Mouse (Mus musculus) cerebellum, adult 2 months (tissue): ENCODE data around the gene Olfr631. TPM values are rescaled to one million over a fixed set of nuclear protein-coding genes. Genes with fewer than 3 reads are reported as not detected.

Source experiments
- DNase-seq, 2 experiments: peaks; one replicate each; pipeline ENCODE4 v3.0.0; 2021
- H3K27ac ChIP-seq: fragments of 200-500 bp; 2 replicates; pipeline ENCODE4 v1.5.1; 2012; ENCODE audit warnings: low read length, control low read depth, inconsistent platforms; ENCODE audit not compliant: insufficient read depth
- H3K27me3 ChIP-seq: fragments of 200-500 bp; 2 replicates; pipeline ENCODE4 v1.6.1; 2012; ENCODE audit warnings: inconsistent platforms, mild to moderate bottlenecking, low read length, moderate library complexity; ENCODE audit not compliant: control insufficient read depth, insufficient read depth
- H3K4me1 ChIP-seq: fragments of 200-500 bp; 2 replicates; pipeline ENCODE4 v1.6.1; 2011; ENCODE audit warnings: low read length; ENCODE audit not compliant: control insufficient read depth, insufficient read depth
- H3K4me3 ChIP-seq: fragments of 200-500 bp; replicated peaks from 2 replicates; pipeline ENCODE3; 2011; ENCODE audit warnings: mild to moderate bottlenecking, low read depth, low read length, control low read depth; ENCODE audit not compliant: insufficient read depth
- CTCF ChIP-seq: fragments of 200-500 bp; IDR thresholded peaks from 2 replicates; pipeline ENCODE4 v1.5.1; 2011; ENCODE audit warnings: low read depth, mild to moderate bottlenecking, control low read depth, low read length, moderate library complexity, borderline replicate concordance; ENCODE audit not compliant: insufficient read depth
- POLR2A ChIP-seq: fragments of 200-500 bp; IDR thresholded peaks from 2 replicates; pipeline ENCODE4 v1.6.1; 2011; ENCODE audit warnings: low read length, control low read depth, borderline replicate concordance; ENCODE audit not compliant: insufficient read depth
- WGBS: fragments of 180-500 bp; shearing (Covaris S2); methylation state at CpG from one replicate; pipeline ENCODE4 v1.1.7; 2018; 5-methylcytosine and 5-hydroxymethylcytosine counted together
- polyA plus RNA-seq: library from polyadenylated mRNA; depleted of rRNA; stranded (reverse); fragments of >200 nt; gene quantifications from 2 replicates; pipeline ENCODE4 v1.2.3, GENCODE M21; 2012; rRNA removed

Gene Olfr631
- polyA plus RNA-seq: not detected in 2 replicates

DNA sequence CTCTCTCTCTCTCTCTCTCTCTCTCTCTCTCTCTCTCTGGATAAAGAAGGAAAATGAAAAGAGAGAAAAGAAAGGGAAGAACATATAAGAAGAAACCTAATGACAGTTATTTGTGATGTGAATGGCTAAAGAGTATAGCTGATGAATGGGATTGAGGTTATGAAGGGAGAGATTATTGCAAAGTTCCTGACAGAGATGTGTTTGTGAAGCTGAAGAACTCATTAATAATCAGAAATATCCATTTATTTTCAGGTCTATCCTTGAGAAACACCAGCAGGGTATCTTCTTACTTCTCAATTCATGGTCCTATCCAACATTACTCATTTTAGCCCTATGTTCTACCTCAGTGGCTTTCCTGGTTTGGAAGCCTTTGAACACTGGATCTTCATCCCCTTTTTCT, at the start of gene Olfr631:
TSS of gene Olfr631 (plus strand) at position 301 of the 400 bp plus-strand sequence.
- no peak for DNase-seq
- H3K27ac ChIP-seq: no peak within 1 kb of the TSS
- TF ChIP-seq POLR2A (no peak), CTCF (no peak)
- no peaks in the 10 kb centered on the region for H3K4me1 ChIP-seq
- H3K4me3 ChIP-seq: no peak within 1 kb of the TSS
- no peaks in the 10 kb centered on the region for H3K27me3 ChIP-seq

DNA sequence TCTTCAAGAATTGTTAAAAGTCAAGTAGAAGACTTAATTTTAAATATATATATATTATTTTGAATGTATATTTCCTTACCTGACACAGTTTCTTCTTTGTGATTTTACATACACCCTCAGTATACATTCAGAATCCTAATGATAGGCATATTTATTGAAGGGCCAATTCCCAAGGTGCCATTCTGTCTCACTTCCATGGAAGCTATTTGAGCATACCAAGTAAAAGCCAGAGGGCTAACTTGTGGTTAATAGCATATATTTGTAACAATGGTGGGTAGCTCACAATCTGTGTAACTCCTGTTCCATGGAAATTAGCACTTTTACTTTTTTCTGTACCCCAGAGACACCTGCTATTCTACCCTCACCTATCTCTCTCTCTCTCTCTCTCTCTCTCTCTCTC, 42.5 kb upstream of the Olfr631 start, which contains the start of gene Olfr66:
TSS of gene Olfr66 (minus strand) at position 101 of the 400 bp plus-strand sequence.
- Histone ChIP-seq H3K4me3 (no peak within 1 kb of the TSS), H3K4me1 (no peaks in the 10 kb centered on the region), H3K27ac (no peak within 1 kb of the TSS), H3K27me3 (no peaks in the 10 kb centered on the region)
- TF ChIP-seq CTCF (no peak), POLR2A (no peak)
- no peak for DNase-seq

DNA sequence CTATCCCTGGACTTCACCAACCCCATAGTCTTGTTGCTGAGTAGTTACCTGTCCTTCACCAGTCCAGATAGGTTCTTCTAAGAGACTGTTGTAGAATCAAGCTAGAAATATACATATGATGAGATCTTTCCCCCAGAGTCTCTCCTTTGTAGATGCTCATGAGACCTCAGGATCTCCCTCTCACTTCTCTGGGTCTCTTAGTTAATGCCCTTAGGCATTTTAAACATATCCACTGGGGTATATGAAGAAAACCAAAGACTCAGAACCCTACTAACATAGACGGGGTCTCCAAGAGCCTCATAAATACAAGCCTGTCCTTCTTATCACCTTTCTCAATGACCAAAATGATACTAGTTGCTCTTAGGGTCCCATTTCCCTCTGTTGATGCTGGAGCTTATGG, 34.2 kb upstream of the Olfr631 start, which contains the start of gene Olfr64:
TSS of gene Olfr64 (minus strand) at position 101 of the 400 bp plus-strand sequence.
- H3K4me3 ChIP-seq: no peak within 1 kb of the TSS
- TF ChIP-seq CTCF: no peak
- no peak for TF ChIP-seq POLR2A
- no peak within 1 kb of the TSS for H3K27ac ChIP-seq
- WGBS: 69% methylated on average over 1 of the region's 1 CpGs
- no peaks in the 10 kb centered on the region for H3K27me3 ChIP-seq
- DNase-seq: no peak
- H3K4me1 ChIP-seq: no peaks in the 10 kb centered on the region

DNA sequence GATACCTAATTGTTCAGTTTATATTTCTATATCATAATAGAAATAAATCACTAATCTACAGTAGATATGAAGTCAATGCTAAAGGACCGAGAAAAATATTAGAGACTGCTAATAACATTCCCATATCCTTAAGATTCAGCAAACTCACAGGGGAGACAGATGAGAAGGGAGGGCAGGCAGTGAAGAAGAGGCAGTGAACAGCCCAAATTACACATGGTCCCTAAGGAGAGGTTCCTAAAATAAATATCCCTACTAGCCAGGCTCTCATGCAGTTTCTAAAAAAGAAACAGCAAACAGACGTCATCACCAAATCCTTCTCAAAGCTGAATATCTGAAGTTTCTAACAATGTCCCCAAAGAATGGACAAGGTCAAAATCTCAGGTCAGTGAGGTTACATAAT, 25.4 kb upstream of the Olfr631 start, which contains the start of gene Olfr65:
TSS of gene Olfr65 (plus strand) at position 301 of the 400 bp plus-strand sequence.
- H3K27me3 ChIP-seq: no peaks in the 10 kb centered on the region
- H3K27ac ChIP-seq: no peak within 1 kb of the TSS
- no peak for TF ChIP-seq CTCF
- TF ChIP-seq POLR2A: no peak
- no peaks in the 10 kb centered on the region for H3K4me1 ChIP-seq
- DNase-seq: no peak
- no peak within 1 kb of the TSS for H3K4me3 ChIP-seq
- WGBS: 78% methylated on average over 2 of the region's 2 CpGs

DNA sequence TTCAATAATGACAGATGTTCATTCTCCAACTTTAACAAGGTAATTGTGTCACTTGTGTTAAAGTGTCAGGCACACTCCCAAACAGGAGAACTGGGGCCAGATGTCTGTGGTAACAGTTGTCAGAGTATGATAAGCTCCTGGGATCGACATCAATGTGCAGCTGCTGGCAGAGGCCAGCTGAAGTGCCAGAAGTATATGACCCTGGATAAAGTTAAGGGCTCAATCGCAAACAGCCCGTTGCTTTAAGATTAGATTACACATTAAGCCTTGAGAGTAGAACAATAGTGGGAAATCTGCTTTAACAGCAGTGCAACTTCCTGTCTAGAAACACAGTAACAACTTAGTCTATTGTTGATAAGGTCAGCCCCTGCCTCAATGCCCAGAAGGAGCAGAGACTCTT, 18.6 kb upstream of the Olfr631 start:
- H3K4me1 ChIP-seq: no peaks in the 10 kb centered on the region
- 53% methylated on average over 3 of the region's 3 CpGs for WGBS
- no peak overlapping the region for H3K27ac ChIP-seq
- no peak overlapping the region for H3K4me3 ChIP-seq
- DNase-seq: no peak
- H3K27me3 ChIP-seq: no peaks in the 10 kb centered on the region
- no peak for TF ChIP-seq CTCF
- TF ChIP-seq POLR2A: no peak

DNA sequence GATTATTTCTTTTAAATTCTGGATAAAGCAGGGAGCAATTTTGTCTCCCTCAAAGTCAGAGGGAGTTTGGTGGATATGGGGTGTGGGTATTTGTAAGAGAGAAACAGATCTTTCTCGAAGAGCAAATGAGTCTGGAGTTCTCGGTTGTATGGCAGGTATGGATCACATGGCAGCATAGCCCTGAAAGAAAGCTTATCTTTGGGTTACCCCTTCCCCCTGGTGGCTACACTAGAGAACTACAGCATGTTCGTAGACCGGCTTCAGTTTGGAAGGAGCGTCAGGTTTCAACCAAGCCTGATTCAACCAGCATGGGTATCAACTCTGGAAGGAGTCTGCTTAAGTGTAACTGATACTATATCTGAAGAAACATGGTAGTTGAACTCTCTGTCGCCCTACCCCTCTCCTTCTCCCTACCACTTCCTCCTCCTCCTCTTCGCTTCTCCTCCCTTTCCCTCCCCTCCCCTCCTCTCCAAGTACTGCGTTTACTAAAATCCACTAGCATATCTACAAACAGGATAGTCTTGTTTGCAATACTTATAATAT, 15.6 kb upstream of the Olfr631 start:
- TF ChIP-seq CTCF: no peak
- no peak for TF ChIP-seq POLR2A
- DNase-seq: no peak
- no peak overlapping the region for H3K27ac ChIP-seq
- H3K4me1 ChIP-seq: no peaks in the 10 kb centered on the region
- H3K4me3 ChIP-seq: no peak overlapping the region
- H3K27me3 ChIP-seq: no peaks in the 10 kb centered on the region
- WGBS: 45% methylated on average over 8 of the region's 8 CpGs

DNA sequence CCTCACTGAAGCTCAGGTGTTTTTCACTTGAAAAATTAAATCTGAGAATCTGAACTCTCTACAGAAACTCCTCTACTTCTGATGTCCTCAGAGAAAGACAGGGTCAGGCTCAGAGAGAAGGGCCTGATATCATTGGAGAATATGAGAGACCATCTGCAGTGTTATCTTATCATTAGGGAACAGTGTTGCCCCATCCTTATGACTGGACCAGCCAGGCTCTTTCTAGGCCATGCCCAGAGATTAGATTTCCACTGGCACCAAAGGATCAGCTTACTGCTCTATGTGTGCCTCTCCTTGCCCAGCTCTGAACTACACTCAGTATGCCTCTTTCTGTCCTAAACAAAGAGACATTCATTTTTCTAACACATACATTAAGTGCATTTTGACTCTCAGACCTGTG, 13.3 kb upstream of the Olfr631 start:
- Histone ChIP-seq H3K4me1 (no peaks in the 10 kb centered on the region), H3K27me3 (no peaks in the 10 kb centered on the region), H3K27ac (no peak overlapping the region), H3K4me3 (no peak overlapping the region)
- TF ChIP-seq POLR2A (no peak), CTCF (no peak)
- DNase-seq: no peak

DNA sequence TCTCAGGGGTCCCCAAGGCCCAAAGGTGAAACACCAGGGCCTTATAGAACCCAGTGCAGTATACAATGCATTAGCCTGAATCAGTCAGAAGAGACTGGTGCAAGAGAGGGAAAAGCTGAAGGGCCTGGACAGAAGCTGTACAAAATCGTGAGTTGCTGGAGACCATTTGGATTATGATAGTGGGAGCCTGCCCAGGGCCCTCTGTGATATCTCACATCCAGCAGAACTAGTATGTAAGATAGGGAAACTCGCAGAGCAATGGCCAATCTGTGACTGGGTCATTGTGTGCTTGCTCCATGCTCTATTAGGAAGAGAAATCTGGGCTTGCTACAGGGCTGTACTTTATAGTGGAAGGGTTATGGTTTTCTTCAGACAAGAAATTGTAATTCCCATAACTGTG, 5.6 kb downstream of the Olfr631 start, which contains the start of gene Olfr632:
TSS of gene Olfr632 (plus strand) at position 84 of the 400 bp plus-strand sequence.
- no peak for DNase-seq
- H3K4me3 ChIP-seq: no peak within 1 kb of the TSS
- no peak for TF ChIP-seq POLR2A
- no peak for TF ChIP-seq CTCF
- no peaks in the 10 kb centered on the region for H3K4me1 ChIP-seq
- no peak within 1 kb of the TSS for H3K27ac ChIP-seq
- 59% methylated on average over 2 of the region's 2 CpGs for WGBS
- no peaks in the 10 kb centered on the region for H3K27me3 ChIP-seq

DNA sequence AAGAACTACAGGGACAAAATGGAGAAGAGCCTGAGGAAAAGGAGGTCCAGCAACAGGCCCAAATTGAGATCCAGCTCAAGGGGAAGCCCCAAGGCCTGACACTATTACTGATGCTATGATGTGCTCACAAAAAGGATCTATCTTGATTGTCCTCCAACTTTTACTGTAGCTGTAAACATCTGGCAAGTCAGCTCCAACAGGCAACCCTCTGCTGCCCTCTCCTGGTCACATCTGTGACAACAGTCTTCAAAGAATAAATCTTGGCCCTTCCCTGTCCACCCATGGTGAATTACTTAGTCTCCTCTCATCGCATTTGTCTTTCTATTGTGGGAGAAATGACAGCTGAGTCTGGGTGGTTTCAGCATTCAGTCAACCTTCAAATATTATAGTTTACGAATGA, 14.1 kb downstream of the Olfr631 start:
- Histone ChIP-seq H3K27me3 (no peaks in the 10 kb centered on the region), H3K4me3 (no peak overlapping the region), H3K4me1 (no peaks in the 10 kb centered on the region), H3K27ac (no peak overlapping the region)
- TF ChIP-seq POLR2A (no peak), CTCF (no peak)
- no peak for DNase-seq
- 13% methylated on average over 2 of the region's 2 CpGs for WGBS
